Mouse (Mus musculus): ENCODE measurements around the gene Dvl2. TPM values are rescaled to one million over a fixed set of nuclear protein-coding genes. Genes with fewer than 3 reads are reported as not detected.

Gene Dvl2
- polyA plus RNA-seq, 1 experiment from 2014 or later = 32.6 TPM

DNA sequence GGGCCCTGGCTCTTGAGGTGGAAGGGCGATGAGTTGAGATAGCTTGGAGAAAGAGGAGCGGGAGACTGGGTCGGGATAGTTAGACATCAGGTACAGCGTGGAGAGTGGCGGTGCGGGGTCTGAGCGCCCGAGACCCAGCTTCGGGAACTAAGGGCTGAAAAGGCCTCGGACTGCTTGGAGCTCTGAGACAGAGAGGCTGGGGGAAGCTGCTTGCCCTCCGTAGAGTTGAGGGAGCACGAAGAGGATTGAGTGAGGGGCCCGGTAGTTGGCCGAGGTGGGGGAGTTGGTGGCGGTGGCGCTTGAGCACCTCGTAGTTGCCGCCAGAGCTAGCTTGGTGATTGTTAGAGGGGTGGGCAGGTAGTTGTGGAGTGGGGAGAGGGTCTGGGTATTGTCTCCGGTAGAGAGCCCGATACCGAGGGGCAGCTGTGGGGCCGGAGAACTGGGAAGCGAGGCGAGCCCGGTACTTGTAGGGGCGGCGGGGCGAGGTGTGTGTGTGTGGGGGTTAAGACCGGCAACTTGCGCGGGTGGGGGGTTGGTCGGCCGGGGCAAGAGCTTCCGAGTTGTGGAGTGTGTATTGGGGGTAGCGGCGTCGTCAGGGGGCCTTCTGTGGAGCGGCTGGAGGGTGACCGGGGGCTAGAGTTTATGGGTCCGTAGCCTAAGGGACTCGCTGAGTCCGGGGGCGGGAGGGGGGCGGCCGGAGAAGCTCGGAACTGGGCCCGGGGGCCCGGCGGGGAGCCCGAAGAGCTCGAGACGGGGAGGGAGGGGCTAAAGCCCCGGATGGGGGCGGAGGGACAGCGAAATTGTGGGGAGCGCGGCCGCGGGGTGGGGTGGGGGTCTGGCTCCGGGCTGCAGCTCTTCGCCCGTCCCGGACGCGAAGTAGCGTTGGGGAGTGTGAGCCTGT, 4.0 kb upstream of the Dvl2 start:
- DNase-seq (ENCODE audit: low spot score) = peak; percentile 78

DNA sequence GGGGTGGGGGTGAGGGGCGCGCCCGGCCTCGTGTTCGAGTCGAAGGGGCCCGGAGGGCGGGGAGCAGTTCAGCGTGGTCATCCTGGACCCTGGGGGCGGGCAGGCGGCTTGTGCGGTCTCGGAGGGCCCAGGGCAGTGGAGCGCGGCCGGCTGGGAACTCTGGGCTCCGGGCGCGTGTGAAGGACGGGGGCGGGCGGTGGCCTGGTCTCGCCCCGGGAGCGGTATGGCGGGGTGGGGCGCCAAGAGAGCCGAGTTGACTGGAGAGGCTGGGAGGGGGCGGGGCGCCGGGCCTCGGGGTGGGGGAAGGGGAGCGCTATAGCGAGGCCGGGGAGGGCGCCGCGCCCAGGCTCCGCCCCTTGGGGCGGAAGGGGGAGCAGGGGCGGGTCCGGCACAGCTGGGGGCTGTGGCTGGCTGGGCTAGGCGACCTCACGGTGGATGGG, 3.3 kb upstream of the Dvl2 start:
- DNase-seq (ENCODE audit: low spot score) = peak; percentile 91
- WGBS = under 1% methylated on average over 42 of the region's 44 CpGs
- Histone ChIP-seq H3K4me1 (replicated peaks; ENCODE audit: control insufficient read depth, insufficient read depth, low read length) (peaks cover 30% of the 10 kb centered on the region), H3K4me3 (ENCODE audit: low read depth, low read length) (peak overlapping the region; percentile 77), H3K27ac (ENCODE audit: low read depth) (peak overlapping the region; percentile 98), H3K9me3 (ENCODE audit: control insufficient read depth, low read length) (no peaks in the 10 kb centered on the region), H3K9ac (ENCODE audit: low read length) (peak overlapping the region; percentile 88), H3K36me3 (ENCODE audit: control insufficient read depth, insufficient read depth, low read length) (peaks cover 41% of the 10 kb centered on the region), H3K27me3 (replicated peaks; ENCODE audit: control insufficient read depth, insufficient read depth, low read length) (no peaks in the 10 kb centered on the region), H3K4me2 (ENCODE audit: low read length) (peak overlapping the region; percentile 57)
- peak; percentile 54 for ATAC-seq (replicated peaks; ENCODE audit: low FRiP score, low TSS enrichment, low read depth)

More for the DNA sequence above, 4.0 kb upstream of the Dvl2 start:
- Histone ChIP-seq H3K9me3 (ENCODE audit: control insufficient read depth, low read length) (no peaks in the 10 kb centered on the region), H3K4me2 (ENCODE audit: low read length) (peak overlapping the region; percentile 57), H3K27ac (ENCODE audit: low read depth) (peak overlapping the region; percentile 98), H3K4me3 (ENCODE audit: low read depth, low read length) (peak overlapping the region; percentile 77), H3K4me1 (replicated peaks; ENCODE audit: control insufficient read depth, insufficient read depth, low read length) (peaks cover 23% of the 10 kb centered on the region), H3K27me3 (replicated peaks; ENCODE audit: control insufficient read depth, insufficient read depth, low read length) (no peaks in the 10 kb centered on the region), H3K9ac (ENCODE audit: low read length) (peak overlapping the region; percentile 88), H3K36me3 (ENCODE audit: control insufficient read depth, insufficient read depth, low read length) (peaks cover 41% of the 10 kb centered on the region)
- under 1% methylated on average over 64 of the region's 66 CpGs for WGBS
- ATAC-seq (replicated peaks; ENCODE audit: low FRiP score, low TSS enrichment, low read depth) = peak; percentile 2

DNA sequence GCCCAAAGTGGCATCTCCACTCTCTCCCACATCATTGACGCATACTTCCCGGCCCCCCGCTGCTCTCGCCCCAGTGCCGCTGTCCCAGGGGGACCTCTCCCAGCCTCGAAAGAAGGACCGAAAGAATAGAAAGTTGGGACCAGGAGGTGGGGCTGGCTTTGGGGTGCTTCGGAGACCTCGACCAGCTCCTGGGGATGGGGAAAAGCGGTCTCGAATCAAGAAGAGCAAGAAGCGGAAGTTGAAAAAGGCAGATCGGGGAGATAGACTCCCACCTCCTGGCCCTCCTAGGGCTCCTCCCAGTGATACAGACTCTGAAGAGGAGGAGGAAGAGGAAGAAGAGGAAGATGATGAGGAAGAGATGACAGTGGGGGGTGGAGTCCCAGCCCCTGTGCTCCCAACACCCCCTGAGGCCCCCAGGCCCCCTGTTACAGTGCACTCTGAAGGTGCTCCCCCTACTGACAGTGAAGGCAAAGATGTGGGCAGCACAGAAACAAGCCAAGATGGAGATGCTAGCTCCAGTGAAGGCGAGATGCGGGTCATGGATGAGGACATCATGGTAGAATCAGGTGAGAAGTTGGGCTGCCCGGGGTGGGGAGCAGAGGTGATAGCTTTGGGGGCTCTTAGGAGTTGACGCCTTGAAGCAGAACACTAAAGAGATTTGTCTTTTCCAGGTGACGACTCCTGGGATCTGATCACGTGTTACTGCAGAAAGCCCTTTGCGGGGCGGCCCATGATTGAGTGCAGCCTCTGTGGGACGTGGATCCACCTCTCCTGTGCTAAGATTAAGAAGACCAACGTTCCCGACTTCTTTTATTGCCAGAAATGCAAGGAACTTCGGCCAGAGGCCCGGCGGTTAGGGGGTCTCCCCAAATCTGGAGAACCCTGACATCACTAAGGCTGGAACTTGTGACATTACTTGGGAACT, 1.6 kb upstream of the Dvl2 start:
- WGBS = 91% methylated on average over 27 of the region's 27 CpGs
- no peak for DNase-seq (ENCODE audit: low spot score)
- H3K27ac ChIP-seq (ENCODE audit: low read depth) = no peak overlapping the region

DNA sequence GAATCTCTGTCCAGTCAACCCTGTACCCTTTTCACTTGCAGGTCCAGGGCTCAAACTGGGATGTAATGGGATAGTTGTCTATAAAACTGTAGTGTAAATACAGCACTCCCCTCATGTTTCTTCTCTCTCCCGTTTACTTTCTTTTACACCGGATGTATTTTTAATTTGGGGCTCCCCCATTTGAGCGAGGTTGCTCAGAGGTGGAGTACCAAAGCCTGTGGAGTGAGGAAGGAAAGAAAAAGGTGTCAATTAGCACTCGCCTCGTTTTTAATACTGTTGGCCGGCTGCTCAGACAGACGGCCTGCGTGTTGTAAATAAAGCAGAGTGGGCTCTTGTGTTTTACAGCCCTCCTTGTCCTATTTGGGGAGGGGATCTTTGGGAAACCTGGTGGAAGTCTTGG, 729 bp upstream of the Dvl2 start:
- Histone ChIP-seq H3K9me3 (ENCODE audit: control insufficient read depth, low read length) (no peaks in the 10 kb centered on the region), H3K27ac (ENCODE audit: low read depth) (no peak overlapping the region; the same call in 1 of the 2 replicates), H3K36me3 (ENCODE audit: control insufficient read depth, insufficient read depth, low read length) (peaks cover 26% of the 10 kb centered on the region), H3K4me1 (replicated peaks; ENCODE audit: control insufficient read depth, insufficient read depth, low read length) (peaks cover 30% of the 10 kb centered on the region), H3K27me3 (replicated peaks; ENCODE audit: control insufficient read depth, insufficient read depth, low read length) (no peaks in the 10 kb centered on the region), H3K4me2 (ENCODE audit: low read length) (no peak overlapping the region), H3K9ac (ENCODE audit: low read length) (no peak overlapping the region), H3K4me3 (ENCODE audit: low read depth, low read length) (no peak overlapping the region)
- no peak for DNase-seq (ENCODE audit: low spot score)
- 78% methylated on average over 8 of the region's 8 CpGs for WGBS
- no peak for ATAC-seq (replicated peaks; ENCODE audit: low FRiP score, low TSS enrichment, low read depth)

More for the DNA sequence above, 1.6 kb upstream of the Dvl2 start:
- Histone ChIP-seq H3K27me3 (replicated peaks; ENCODE audit: control insufficient read depth, insufficient read depth, low read length) (no peaks in the 10 kb centered on the region), H3K9me3 (ENCODE audit: control insufficient read depth, low read length) (no peaks in the 10 kb centered on the region), H3K4me1 (replicated peaks; ENCODE audit: control insufficient read depth, insufficient read depth, low read length) (peaks cover 30% of the 10 kb centered on the region), H3K36me3 (ENCODE audit: control insufficient read depth, insufficient read depth, low read length) (peaks cover 34% of the 10 kb centered on the region), H3K4me3 (ENCODE audit: low read depth, low read length) (no peak overlapping the region), H3K4me2 (ENCODE audit: low read length) (no peak overlapping the region), H3K9ac (ENCODE audit: low read length) (no peak overlapping the region)
- no peak for ATAC-seq (replicated peaks; ENCODE audit: low FRiP score, low TSS enrichment, low read depth)

DNA sequence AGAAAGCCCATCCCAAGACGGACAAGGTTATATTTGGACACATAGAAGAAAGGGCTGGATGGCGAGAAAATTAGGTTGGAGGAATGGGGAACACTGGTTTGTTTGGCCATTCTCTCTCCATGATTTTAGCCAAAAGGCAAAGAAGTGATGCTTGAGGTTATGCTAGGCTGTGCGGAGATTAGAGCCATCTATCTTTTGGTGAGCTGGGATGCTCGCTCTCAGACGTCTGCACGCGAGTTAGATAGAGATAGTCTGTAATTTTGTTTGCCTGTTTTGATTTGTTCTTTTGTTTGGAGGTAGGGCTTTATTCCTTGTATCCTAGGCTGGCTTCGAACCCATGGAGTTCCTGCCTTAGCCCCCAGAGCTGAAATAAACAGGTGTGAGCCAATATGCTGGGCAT, 764 bp downstream of the Dvl2 start:
- no peaks in the 10 kb centered on the region for H3K9me3 ChIP-seq (ENCODE audit: control insufficient read depth, low read length)
- H3K9ac ChIP-seq (ENCODE audit: low read length) = peak overlapping the region; percentile 67
- ATAC-seq (replicated peaks; ENCODE audit: low FRiP score, low TSS enrichment, low read depth) = no peak
- peak overlapping the region; percentile 82 for H3K4me3 ChIP-seq (ENCODE audit: low read depth, low read length)
- 10% methylated on average over 8 of the region's 8 CpGs for WGBS
- H3K36me3 ChIP-seq (ENCODE audit: control insufficient read depth, insufficient read depth, low read length) = peaks cover 39% of the 10 kb centered on the region
- no peak for DNase-seq (ENCODE audit: low spot score)
- H3K27me3 ChIP-seq (replicated peaks; ENCODE audit: control insufficient read depth, insufficient read depth, low read length) = no peaks in the 10 kb centered on the region
- H3K4me2 ChIP-seq (ENCODE audit: low read length) = peak overlapping the region; percentile 93
- H3K27ac ChIP-seq (ENCODE audit: low read depth) = peak overlapping the region; percentile 92
- H3K4me1 ChIP-seq (replicated peaks; ENCODE audit: control insufficient read depth, insufficient read depth, low read length) = peaks cover 30% of the 10 kb centered on the region

DNA sequence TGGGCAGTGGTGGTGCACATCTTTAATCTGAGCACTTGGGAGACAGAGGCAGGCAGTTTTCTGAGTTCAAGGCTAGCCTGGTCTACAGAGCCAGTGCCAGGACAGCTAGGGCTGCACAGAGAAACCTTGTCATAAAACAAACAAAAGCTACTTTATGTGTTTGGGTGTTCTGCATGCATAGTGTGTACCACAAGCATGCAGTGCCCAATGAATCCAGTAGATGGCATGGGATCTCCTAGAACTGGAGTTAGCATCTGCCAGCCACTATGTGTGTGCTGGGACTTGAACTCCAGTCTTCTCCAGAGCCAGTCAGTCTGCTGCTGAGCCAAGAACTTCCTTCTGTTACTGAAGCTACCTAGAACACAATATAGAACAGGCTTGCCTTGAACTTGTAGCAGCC, 1.5 kb downstream of the Dvl2 start:
- Histone ChIP-seq H3K27ac (ENCODE audit: low read depth) (no peak overlapping the region), H3K4me1 (replicated peaks; ENCODE audit: control insufficient read depth, insufficient read depth, low read length) (peaks cover 30% of the 10 kb centered on the region), H3K27me3 (replicated peaks; ENCODE audit: control insufficient read depth, insufficient read depth, low read length) (no peaks in the 10 kb centered on the region), H3K36me3 (ENCODE audit: control insufficient read depth, insufficient read depth, low read length) (peaks cover 46% of the 10 kb centered on the region), H3K9me3 (ENCODE audit: control insufficient read depth, low read length) (no peaks in the 10 kb centered on the region), H3K4me2 (ENCODE audit: low read length) (peak overlapping the region; percentile 93), H3K4me3 (ENCODE audit: low read depth, low read length) (peak overlapping the region; percentile 82), H3K9ac (ENCODE audit: low read length) (no peak overlapping the region)
- no peak for ATAC-seq (replicated peaks; ENCODE audit: low FRiP score, low TSS enrichment, low read depth)
- no peak for DNase-seq (ENCODE audit: low spot score)

DNA sequence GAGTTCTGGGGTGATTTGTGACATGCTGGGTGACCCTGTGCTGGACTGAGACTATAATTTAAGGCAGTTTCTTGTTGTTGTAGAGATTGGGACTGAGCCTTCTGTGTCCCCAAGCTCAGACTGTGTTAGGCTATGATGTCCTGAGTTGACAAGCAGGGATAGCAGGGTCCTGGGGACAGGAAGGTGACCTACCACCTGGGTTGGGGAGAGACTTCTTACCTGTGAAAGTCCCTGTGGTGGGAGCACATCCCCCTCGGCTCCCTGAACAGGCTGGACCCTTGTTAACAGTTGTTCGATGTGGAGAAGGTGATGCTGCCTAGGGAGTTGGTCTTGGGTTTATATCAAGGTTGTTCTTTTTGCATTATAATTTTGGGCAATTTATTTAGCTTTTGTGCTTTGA, 2.1 kb downstream of the Dvl2 start:
- Histone ChIP-seq H3K27me3 (replicated peaks; ENCODE audit: control insufficient read depth, insufficient read depth, low read length) (no peaks in the 10 kb centered on the region), H3K4me1 (replicated peaks; ENCODE audit: control insufficient read depth, insufficient read depth, low read length) (peaks cover 29% of the 10 kb centered on the region), H3K9ac (ENCODE audit: low read length) (no peak overlapping the region), H3K27ac (ENCODE audit: low read depth) (no peak overlapping the region), H3K9me3 (ENCODE audit: control insufficient read depth, low read length) (no peaks in the 10 kb centered on the region), H3K4me2 (ENCODE audit: low read length) (peak overlapping the region; percentile 93), H3K36me3 (ENCODE audit: control insufficient read depth, insufficient read depth, low read length) (peaks cover 52% of the 10 kb centered on the region), H3K4me3 (ENCODE audit: low read depth, low read length) (peak overlapping the region; percentile 82; the same call in 1 of the 2 replicates)
- DNase-seq (ENCODE audit: low spot score) (no peak), ATAC-seq (replicated peaks; ENCODE audit: low FRiP score, low TSS enrichment, low read depth) (no peak)
- WGBS = 89% methylated on average over 2 of the region's 2 CpGs

DNA sequence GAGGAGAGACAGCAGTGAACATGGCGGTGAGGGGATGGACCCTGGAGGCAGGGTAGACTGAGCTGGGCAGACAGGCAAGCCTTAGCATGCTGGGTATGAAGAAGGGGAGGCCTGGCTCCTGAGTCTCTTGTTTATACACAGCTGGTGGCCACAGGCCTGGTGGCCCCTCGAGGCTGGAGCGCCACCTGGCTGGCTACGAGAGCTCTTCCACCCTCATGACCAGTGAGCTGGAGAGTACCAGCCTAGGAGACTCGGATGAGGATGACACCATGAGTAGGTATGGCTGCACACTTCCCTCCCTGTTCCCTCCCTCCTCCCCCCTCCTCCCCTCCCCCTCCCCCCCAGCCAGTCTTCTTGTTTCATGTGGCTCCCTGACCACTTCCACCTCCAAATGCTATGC, 5.1 kb downstream of the Dvl2 start:
- Histone ChIP-seq H3K4me3 (ENCODE audit: low read depth, low read length) (no peak overlapping the region), H3K9ac (ENCODE audit: low read length) (no peak overlapping the region), H3K27ac (ENCODE audit: low read depth) (no peak overlapping the region), H3K9me3 (ENCODE audit: control insufficient read depth, low read length) (no peaks in the 10 kb centered on the region), H3K36me3 (ENCODE audit: control insufficient read depth, insufficient read depth, low read length) (peaks cover 59% of the 10 kb centered on the region), H3K4me1 (replicated peaks; ENCODE audit: control insufficient read depth, insufficient read depth, low read length) (peaks cover 18% of the 10 kb centered on the region), H3K27me3 (replicated peaks; ENCODE audit: control insufficient read depth, insufficient read depth, low read length) (no peaks in the 10 kb centered on the region), H3K4me2 (ENCODE audit: low read length) (no peak overlapping the region)
- 72% methylated on average over 5 of the region's 5 CpGs for WGBS
- no peak for ATAC-seq (replicated peaks; ENCODE audit: low FRiP score, low TSS enrichment, low read depth)
- DNase-seq (ENCODE audit: low spot score) = no peak

Measured in intestine, embryonic 14.5 days (tissue).